Mouse (Mus musculus) MEL (cell line): Measurements from ENCODE around the gene Gdpd3. TPM values are rescaled to one million over a fixed set of nuclear protein-coding genes. Genes with fewer than 3 reads are reported as not detected.

Experiments used
- DNase-seq: peaks from one replicate; pipeline ENCODE4 v3.0.0; 2011; ENCODE audit warnings: low read depth, low spot score
- H3K27ac ChIP-seq: 2 replicates; pipeline ENCODE4 v1.5.1; 2012; ENCODE audit warnings: low read depth, mild to moderate bottlenecking, control low read depth, low read length, moderate library complexity; ENCODE audit not compliant: control insufficient read depth
- H3K27me3 ChIP-seq, 2 experiments: fragments of 150-350 bp in 1 of 2; sonication (generic) in 1 of 2; 2 replicates each; pipeline ENCODE4 v1.6.1; 2012; ENCODE audit warnings: low read length in 2 of 2, mild to moderate bottlenecking in 2 of 2, improper control_type of control experiment in 1 of 2, moderate library complexity in 1 of 2; ENCODE audit not compliant: insufficient read depth in 2 of 2, control insufficient read depth in 1 of 2
- H3K36me3 ChIP-seq, 2 experiments: 2 replicates each; pipeline ENCODE4 v1.6.1; 2012 to 2014; ENCODE audit warnings: low read length in 2 of 2, improper control_type of control experiment in 1 of 2, inconsistent platforms in 1 of 2, mild to moderate bottlenecking in 1 of 2; ENCODE audit not compliant: insufficient read depth in 2 of 2, control insufficient read depth in 1 of 2
- H3K4me1 ChIP-seq, 2 experiments: fragments of 150-350 bp in 1 of 2; sonication (generic) in 1 of 2; 2 replicates each; pipeline ENCODE4 v1.6.1; 2012; ENCODE audit warnings: low read length in 2 of 2, improper control_type of control experiment in 1 of 2, mild to moderate bottlenecking in 1 of 2; ENCODE audit not compliant: insufficient read depth in 2 of 2, control insufficient read depth in 1 of 2
- H3K4me3 ChIP-seq, 2 experiments: fragments of 150-350 bp in 1 of 2; sonication (generic) in 1 of 2; 2 replicates each; pipeline ENCODE4 v1.5.1; 2012; ENCODE audit warnings: low read depth in 2 of 2, low read length in 2 of 2, mild to moderate bottlenecking in 2 of 2, moderate library complexity in 2 of 2, control low read depth in 1 of 2, improper control_type of control experiment in 1 of 2; ENCODE audit not compliant: control insufficient read depth in 1 of 2, insufficient read depth in 1 of 2
- H3K79me2 ChIP-seq: 2 replicates; pipeline ENCODE4 v1.6.1; 2012; ENCODE audit warnings: mild to moderate bottlenecking, low read length, moderate library complexity; ENCODE audit not compliant: control insufficient read depth, poor library complexity, insufficient read depth
- H3K9ac ChIP-seq: 2 replicates; pipeline ENCODE4 v1.6.1; 2012; ENCODE audit warnings: low read depth, mild to moderate bottlenecking, control low read depth, low read length, moderate library complexity; ENCODE audit not compliant: control insufficient read depth, poor library complexity, severe bottlenecking
- H3K9me3 ChIP-seq: fragments of 150-350 bp; sonication (generic); replicated peaks from 2 replicates; pipeline ENCODE4 v1.6.1; 2012; ENCODE audit warnings: mild to moderate bottlenecking, low read length, improper control_type of control experiment, moderate library complexity; ENCODE audit not compliant: insufficient read depth
- BHLHE40 ChIP-seq: IDR thresholded peaks from 2 replicates; pipeline ENCODE4 v1.6.1; 2012; ENCODE audit warnings: low read depth, mild to moderate bottlenecking, inconsistent platforms, low read length, improper control_type of control experiment, borderline replicate concordance
- CHD1 ChIP-seq: IDR thresholded peaks from 2 replicates; pipeline ENCODE4 v1.6.1; 2012; ENCODE audit warnings: low read depth, mild to moderate bottlenecking, inconsistent platforms, low read length, improper control_type of control experiment
- CHD2 ChIP-seq: IDR thresholded peaks from 2 replicates; pipeline ENCODE4 v1.6.1; 2011; ENCODE audit warnings: low read length, improper control_type of control experiment
- CTCF ChIP-seq, 3 experiments: IDR thresholded peaks in 2 of 3; conservative IDR thresholded peaks in 1 of 3; 2 replicates each; pipeline ENCODE4 v1.5.1; 2011 to 2012; ENCODE audit warnings: low read length in 3 of 3, low read depth in 2 of 3, mild to moderate bottlenecking in 2 of 3, improper control_type of control experiment in 1 of 3, inconsistent platforms in 1 of 3, mixed read lengths in 1 of 3, moderate library complexity in 1 of 3; ENCODE audit not compliant: control insufficient read depth in 1 of 3, insufficient read depth in 1 of 3, poor library complexity in 1 of 3, severe bottlenecking in 1 of 3
- E2F4 ChIP-seq: IDR thresholded peaks from 2 replicates; pipeline ENCODE4 v1.6.1; 2011; ENCODE audit warnings: low read depth, low read length, improper control_type of control experiment, borderline replicate concordance
- ELF1 ChIP-seq: IDR thresholded peaks from 2 replicates; pipeline ENCODE4 v1.6.1; 2014; ENCODE audit warnings: low read depth, mild to moderate bottlenecking, inconsistent platforms, low read length, improper control_type of control experiment, moderate library complexity
- EP300 ChIP-seq, 2 experiments: IDR thresholded peaks; 2 replicates each; pipeline ENCODE4 v1.6.1; 2011; ENCODE audit warnings: improper control_type of control experiment in 2 of 2, low read length in 2 of 2, low read depth in 1 of 2, mild to moderate bottlenecking in 1 of 2
- ETS1 ChIP-seq: IDR thresholded peaks from 2 replicates; pipeline ENCODE4 v1.6.1; 2012; ENCODE audit warnings: low read depth, mild to moderate bottlenecking, inconsistent platforms, low read length, improper control_type of control experiment, moderate library complexity
- GABPA ChIP-seq: IDR thresholded peaks from 2 replicates; pipeline ENCODE4 v1.6.1; 2012; ENCODE audit warnings: low read depth, mild to moderate bottlenecking, inconsistent platforms, low read length, improper control_type of control experiment, moderate library complexity
- GATA1 ChIP-seq: IDR thresholded peaks from 2 replicates; pipeline ENCODE4 v1.6.1; 2011; ENCODE audit warnings: low read depth, low read length, improper control_type of control experiment
- HCFC1 ChIP-seq: IDR thresholded peaks from 2 replicates; pipeline ENCODE4 v1.6.1; 2012; ENCODE audit warnings: low read depth, mild to moderate bottlenecking, inconsistent platforms, low read length, improper control_type of control experiment, moderate library complexity
- JUND ChIP-seq: IDR thresholded peaks from 2 replicates; pipeline ENCODE4 v1.6.1; 2011; ENCODE audit warnings: low read depth, mild to moderate bottlenecking, improper control_type of control experiment, low read length
- MAFK ChIP-seq: IDR thresholded peaks from 2 replicates; pipeline ENCODE4 v1.6.1; 2011; ENCODE audit warnings: low read depth, mild to moderate bottlenecking, low read length, improper control_type of control experiment, borderline replicate concordance
- MAX ChIP-seq: IDR thresholded peaks from 2 replicates; pipeline ENCODE4 v1.6.1; 2011; ENCODE audit warnings: low read length, improper control_type of control experiment
- MAZ ChIP-seq: IDR thresholded peaks from 2 replicates; pipeline ENCODE4 v1.6.1; 2012; ENCODE audit warnings: low read depth, mild to moderate bottlenecking, inconsistent platforms, low read length, improper control_type of control experiment
- MEF2A ChIP-seq: IDR thresholded peaks from 2 replicates; pipeline ENCODE4 v1.6.1; 2014; ENCODE audit warnings: low read depth, mild to moderate bottlenecking, inconsistent platforms, low read length, improper control_type of control experiment; ENCODE audit not compliant: poor library complexity, insufficient replicate concordance, severe bottlenecking; ENCODE audit errors: extremely low read depth
- MXI1 ChIP-seq: IDR thresholded peaks from 2 replicates; pipeline ENCODE4 v1.6.1; 2011; ENCODE audit warnings: mild to moderate bottlenecking, low read depth, low read length, improper control_type of control experiment
- MYB ChIP-seq: IDR thresholded peaks from 2 replicates; pipeline ENCODE4 v1.6.1; 2011; ENCODE audit warnings: mild to moderate bottlenecking, low read depth, low read length, improper control_type of control experiment
- MYC ChIP-seq: IDR thresholded peaks from 2 replicates; pipeline ENCODE4 v1.6.1; 2011; ENCODE audit warnings: low read depth, mild to moderate bottlenecking, low read length, improper control_type of control experiment, moderate library complexity
- NELFE ChIP-seq: IDR thresholded peaks from 2 replicates; pipeline ENCODE4 v1.6.1; 2011; ENCODE audit warnings: low read depth, low read length, improper control_type of control experiment
- NRF1 ChIP-seq: IDR thresholded peaks from 2 replicates; pipeline ENCODE4 v1.6.1; 2014; ENCODE audit warnings: low read depth, mild to moderate bottlenecking, inconsistent platforms, low read length, improper control_type of control experiment, moderate library complexity; ENCODE audit not compliant: poor library complexity, insufficient read depth, severe bottlenecking
- POLR2A ChIP-seq, 2 experiments: IDR thresholded peaks; 2 replicates each; pipeline ENCODE4 v1.6.1; 2011 to 2012; ENCODE audit warnings: low read length in 2 of 2, mild to moderate bottlenecking in 2 of 2, control low read depth in 1 of 2, improper control_type of control experiment in 1 of 2, low read depth in 1 of 2, moderate library complexity in 1 of 2; ENCODE audit not compliant: control insufficient read depth in 1 of 2, insufficient read depth in 1 of 2, poor library complexity in 1 of 2
- POLR2AphosphoS2 ChIP-seq: IDR thresholded peaks from 2 replicates; pipeline ENCODE4 v1.6.1; 2011; ENCODE audit warnings: low read length, improper control_type of control experiment
- POLR2AphosphoS5 ChIP-seq: IDR thresholded peaks from 2 replicates; pipeline ENCODE4 v1.6.1; 2012; ENCODE audit warnings: low read depth, borderline replicate concordance, mild to moderate bottlenecking, inconsistent platforms, low read length, moderate library complexity, mixed read lengths
- RAD21 ChIP-seq: IDR thresholded peaks from 2 replicates; pipeline ENCODE4 v1.6.1; 2011; ENCODE audit warnings: mild to moderate bottlenecking, low read depth, low read length, improper control_type of control experiment
- RCOR1 ChIP-seq: IDR thresholded peaks from 2 replicates; pipeline ENCODE4 v1.6.1; 2012; ENCODE audit warnings: low read depth, mild to moderate bottlenecking, inconsistent platforms, low read length, improper control_type of control experiment
- SIN3A ChIP-seq: IDR thresholded peaks from 2 replicates; pipeline ENCODE4 v1.6.1; 2012; ENCODE audit warnings: low read length, improper control_type of control experiment, inconsistent platforms
- SMC3 ChIP-seq: IDR thresholded peaks from 2 replicates; pipeline ENCODE4 v1.6.1; 2011; ENCODE audit warnings: low read depth, low read length, improper control_type of control experiment
- TAL1 ChIP-seq: IDR thresholded peaks from 2 replicates; pipeline ENCODE4 v1.6.1; 2012; ENCODE audit warnings: mild to moderate bottlenecking, inconsistent platforms, low read length, moderate library complexity, mixed read lengths
- TBP ChIP-seq: IDR thresholded peaks from 2 replicates; pipeline ENCODE4 v1.8.0; 2011; ENCODE audit warnings: low read depth, low read length, improper control_type of control experiment
- UBTF ChIP-seq: IDR thresholded peaks from 2 replicates; pipeline ENCODE4 v1.6.1; 2012; ENCODE audit warnings: low read depth, mild to moderate bottlenecking, inconsistent platforms, low read length, improper control_type of control experiment, moderate library complexity, borderline replicate concordance; ENCODE audit not compliant: insufficient read depth
- USF1 ChIP-seq: IDR thresholded peaks from 2 replicates; pipeline ENCODE4 v1.6.1; 2014; ENCODE audit warnings: low read depth, mild to moderate bottlenecking, inconsistent platforms, low read length, improper control_type of control experiment, moderate library complexity
- USF2 ChIP-seq, 2 experiments: IDR thresholded peaks; 2 replicates each; pipeline ENCODE4 v1.6.1; 2011 to 2012; ENCODE audit warnings: improper control_type of control experiment in 2 of 2, low read length in 2 of 2, borderline replicate concordance in 1 of 2, inconsistent platforms in 1 of 2, low read depth in 1 of 2, mild to moderate bottlenecking in 1 of 2; ENCODE audit not compliant: insufficient read depth in 1 of 2
- ZC3H11A ChIP-seq: IDR thresholded peaks from 2 replicates; pipeline ENCODE4 v1.6.1; 2012; ENCODE audit warnings: low read depth, mild to moderate bottlenecking, inconsistent platforms, low read length, improper control_type of control experiment
- ZKSCAN1 ChIP-seq: IDR thresholded peaks from 2 replicates; pipeline ENCODE4 v1.6.1; 2012; ENCODE audit warnings: low read depth, mild to moderate bottlenecking, inconsistent platforms, low read length, improper control_type of control experiment, moderate library complexity
- ZMIZ1 ChIP-seq: IDR thresholded peaks from 2 replicates; pipeline ENCODE4 v1.6.1; 2012; ENCODE audit warnings: low read depth, mild to moderate bottlenecking, inconsistent platforms, low read length, improper control_type of control experiment, moderate library complexity
- ZNF384 ChIP-seq: IDR thresholded peaks from 2 replicates; pipeline ENCODE4 v1.6.1; 2012; ENCODE audit warnings: low read depth, mild to moderate bottlenecking, inconsistent platforms, low read length, improper control_type of control experiment
- polyA plus RNA-seq, 2 experiments: library from polyadenylated mRNA; stranded (reverse) in 1 of 2; unstranded in 1 of 2; fragments of >175 nt in 1 of 2; fragments of >200 nt in 1 of 2; gene quantifications; 2 replicates each; pipeline versions ENCODE4 v1.2.1 to v1.2.4; 2012; ENCODE audit warnings: low replicate concordance in 2 of 2, low read depth in 1 of 2; ENCODE audit not compliant: insufficient read length in 2 of 2, insufficient read depth in 1 of 2, missing spikeins in 1 of 2
- total RNA-seq: library from RNA; depleted of rRNA; stranded (reverse); fragments of 300-350 nt; gene quantifications from 2 replicates; pipeline ENCODE4 v1.2.3, GENCODE M21; 2012

The Gdpd3 gene
- total and polyA plus RNA-seq, 3 experiments: 12.7 to 13.0 TPM; not detected in 1

DNA sequence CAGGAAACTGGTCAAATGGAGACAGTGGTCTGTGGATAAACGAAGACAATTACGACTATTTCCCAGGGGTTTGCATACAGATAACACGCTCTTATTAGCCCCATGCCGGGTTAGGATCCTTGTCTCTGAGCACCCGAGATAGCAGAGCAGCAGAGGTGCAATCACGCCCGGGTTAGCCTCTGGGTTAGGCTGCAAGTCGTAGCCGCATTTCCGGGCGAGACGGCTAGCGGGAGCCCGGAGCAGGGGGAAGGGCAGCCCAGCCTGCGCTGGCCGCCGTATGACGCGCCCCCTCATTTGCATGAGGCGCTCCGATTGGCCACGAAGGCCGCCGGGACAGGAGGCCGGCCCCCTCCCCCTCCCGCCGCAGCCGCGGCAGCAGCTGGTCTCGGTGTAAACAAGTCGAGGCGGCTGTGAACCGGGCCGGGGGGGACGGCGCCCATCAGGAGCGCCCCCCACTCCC lies 10.5 kb downstream of the Gdpd3 start, which contains the start of gene Ypel3:
Gene Ypel3 (plus strand): TSS at position 358 of the 460 bp plus-strand sequence.
- peak; percentile 95 for DNase-seq
- Histone ChIP-seq H3K36me3 (peaks cover 0 to 14% of the 10 kb centered on the region in 2 experiments; a peak in 2 of 4 replicates), H3K9ac (peak within 1 kb of the TSS; percentile 61), H3K4me1 (peaks cover 7 to 24% of the 10 kb centered on the region in 2 experiments), H3K9me3 (no peaks in the 10 kb centered on the region), H3K27ac (peak within 1 kb of the TSS; percentile 60), H3K79me2 (no peaks in the 10 kb centered on the region; the same call in 1 of the 2 replicates), H3K27me3 (no peaks in the 10 kb centered on the region), H3K4me3 (peak within 1 kb of the TSS; percentile 45 to 54)
- TF ChIP-seq ELF1 (peak; percentile 77), MAZ (peak; percentile 87), MYC (peak; percentile 80; the same call in 1 of the 2 replicates), BHLHE40 (peak; percentile 78), NELFE (peak; percentile 43; the same call in 1 of the 2 replicates), GABPA (no peak), CHD1 (no peak), MXI1 (peak; percentile 80), SMC3 (no peak), RAD21 (no peak), MEF2A (no peak), RCOR1 (peak; percentile 91), TAL1 (peak; percentile 50), POLR2AphosphoS5 (no peak), ZNF384 (no peak), MAX (peak; percentile 63), JUND (no peak), POLR2AphosphoS2 (no peak), POLR2A (IDR thresholded peaks at IDR 0.05; ENCODE audit: control insufficient read depth in 1 of 2, insufficient read depth in 1 of 2, low read depth in 1 of 2, low read length in 2 of 2, poor library complexity in 1 of 2) (peak in 1 of 2 experiments; percentile 31; a peak in 1 of 4 replicates), USF1 (no peak), ETS1 (peak; percentile 84), NRF1 (peak; percentile 51), MAFK (no peak), CTCF (IDR thresholded peaks at IDR 0.05 in 2 of 3, conservative IDR thresholded peaks at IDR 0.05 in 1 of 3; ENCODE audit: control insufficient read depth in 1 of 3, insufficient read depth in 1 of 3, low read depth in 2 of 3, low read length in 3 of 3, poor library complexity in 1 of 3, severe bottlenecking in 1 of 3) (no peak), CHD2 (peak; percentile 78), GATA1 (peak; percentile 72), SIN3A (peak; percentile 90), USF2 (IDR thresholded peaks at IDR 0.05; ENCODE audit: borderline replicate concordance in 1 of 2, insufficient read depth in 1 of 2, low read depth in 1 of 2, low read length in 2 of 2) (no peak), ZMIZ1 (no peak; the same call in 1 of the 2 replicates), HCFC1 (peak; percentile 79), ZKSCAN1 (no peak), E2F4 (peak; percentile 51; the same call in 1 of the 2 replicates), UBTF (0 out of 2 replicates have a peak, but pooled peaks have one; percentile 64), EP300 (IDR thresholded peaks at IDR 0.05; ENCODE audit: low read depth in 1 of 2, low read length in 2 of 2) (peak; percentile 39 to 64), ZC3H11A (no peak), MYB (no peak), TBP (no peak)
